Mouse (Mus musculus): ENCODE data around the gene Ccdc24. TPM values are rescaled to one million over a fixed set of nuclear protein-coding genes. Genes with fewer than 3 reads are reported as not detected.
A peak's percentile ranks its signal among the peaks of the same experiment; 100 is the strongest.

Gene Ccdc24
- polyA plus RNA-seq, 1 experiment: 0.81 TPM

DNA sequence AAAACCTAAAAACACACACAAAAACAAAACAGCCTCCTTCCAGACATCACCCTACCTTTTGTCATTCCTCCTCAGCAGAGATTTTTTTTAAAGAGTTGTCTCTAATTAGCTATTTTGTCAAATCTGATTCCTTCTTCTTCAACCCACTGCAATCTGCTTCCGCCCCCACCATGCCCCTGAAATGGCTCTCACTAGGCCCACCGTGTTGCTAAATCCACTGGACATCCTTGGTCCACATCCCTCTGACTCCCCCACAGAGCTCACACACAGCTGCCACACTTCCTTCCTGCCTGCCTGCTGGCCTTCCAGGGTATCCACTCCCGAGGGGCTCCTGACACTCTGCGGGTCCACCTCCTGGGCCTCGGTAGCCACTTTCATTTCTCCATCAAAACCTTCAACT lies 6.3 kb upstream of the Ccdc24 start:
- TF ChIP-seq POLR2A (IDR thresholded peaks at IDR 0.05; ENCODE audit: control insufficient read depth, extremely low read depth, insufficient read depth, low read length, poor library complexity): no peak
- TF ChIP-seq CTCF (IDR thresholded peaks at IDR 0.05; ENCODE audit: borderline replicate concordance, control insufficient read depth, extremely low read depth, insufficient read depth, low read length, poor library complexity): no peak
- H3K4me1 ChIP-seq (replicated peaks; ENCODE audit: control insufficient read depth, insufficient read depth, low read length): no peaks in the 10 kb centered on the region; the same call in 1 of the 2 replicates
- no peaks in the 10 kb centered on the region for H3K36me3 ChIP-seq (ENCODE audit: control insufficient read depth, insufficient read depth, low read length)
- DNase-seq: no peak
- H3K27me3 ChIP-seq (ENCODE audit: control insufficient read depth, insufficient read depth, low read length): no peaks in the 10 kb centered on the region; the same call in 1 of the 2 replicates
- 73% methylated on average over 5 of the region's 5 CpGs for WGBS
- no peak overlapping the region for H3K4me3 ChIP-seq (ENCODE audit: control insufficient read depth, insufficient read depth, low read length)
- no peak overlapping the region for H3K27ac ChIP-seq (ENCODE audit: control insufficient read depth, insufficient read depth, low read length)

DNA sequence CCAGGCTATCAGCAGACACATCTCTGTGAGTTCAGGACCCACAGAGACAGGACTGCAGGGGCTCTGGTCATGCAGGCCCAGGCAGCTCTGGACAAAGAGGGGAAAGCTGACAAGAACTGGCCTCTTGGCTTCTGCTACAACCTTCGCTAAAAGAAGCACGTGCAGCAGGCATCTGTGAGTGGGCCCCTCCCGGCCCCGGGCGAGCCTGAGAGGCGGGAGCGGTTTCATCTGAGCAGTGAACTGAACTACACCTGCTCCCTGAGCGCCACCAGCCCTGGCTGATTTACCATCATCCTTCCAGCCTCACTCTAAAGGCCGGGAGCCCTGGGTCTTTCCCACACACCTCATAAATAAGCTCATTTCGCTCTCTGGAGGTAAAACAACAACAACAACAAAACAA lies 5.9 kb upstream of the Ccdc24 start:
- H3K4me1 ChIP-seq (replicated peaks; ENCODE audit: control insufficient read depth, insufficient read depth, low read length): no peaks in the 10 kb centered on the region; the same call in 1 of the 2 replicates
- no peaks in the 10 kb centered on the region for H3K36me3 ChIP-seq (ENCODE audit: control insufficient read depth, insufficient read depth, low read length)
- no peak for TF ChIP-seq CTCF (IDR thresholded peaks at IDR 0.05; ENCODE audit: borderline replicate concordance, control insufficient read depth, extremely low read depth, insufficient read depth, low read length, poor library complexity)
- WGBS: 82% methylated on average over 10 of the region's 10 CpGs
- H3K27ac ChIP-seq (ENCODE audit: control insufficient read depth, insufficient read depth, low read length): no peak overlapping the region
- peak; percentile 65 for DNase-seq
- no peak overlapping the region for H3K4me3 ChIP-seq (ENCODE audit: control insufficient read depth, insufficient read depth, low read length)
- no peaks in the 10 kb centered on the region; the same call in 1 of the 2 replicates for H3K27me3 ChIP-seq (ENCODE audit: control insufficient read depth, insufficient read depth, low read length)

DNA sequence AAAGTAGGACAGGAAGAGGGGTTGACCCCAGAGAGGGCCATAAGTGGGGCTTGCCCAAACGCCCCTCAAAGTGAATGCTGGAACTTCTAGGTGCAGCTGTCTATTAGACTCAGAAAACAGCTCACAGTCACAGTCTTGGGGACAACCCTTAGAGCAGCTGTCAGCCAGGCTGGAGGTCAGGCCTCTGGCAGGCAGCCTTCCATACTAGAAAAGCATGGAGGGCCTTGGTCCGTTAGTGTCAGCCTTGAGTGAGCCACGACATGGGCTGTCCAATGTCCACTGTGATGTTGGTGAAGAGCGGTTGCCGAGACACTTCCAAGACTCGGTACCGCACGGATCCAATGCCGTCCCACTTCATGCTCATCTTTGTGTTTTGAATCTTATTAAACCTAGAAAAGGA lies 1.3 kb upstream of the Ccdc24 start:
- H3K36me3 ChIP-seq (ENCODE audit: control insufficient read depth, insufficient read depth, low read length): no peaks in the 10 kb centered on the region
- TF ChIP-seq POLR2A (IDR thresholded peaks at IDR 0.05; ENCODE audit: control insufficient read depth, extremely low read depth, insufficient read depth, low read length, poor library complexity) (no peak), CTCF (IDR thresholded peaks at IDR 0.05; ENCODE audit: borderline replicate concordance, control insufficient read depth, extremely low read depth, insufficient read depth, low read length, poor library complexity) (no peak)
- 94% methylated on average over 9 of the region's 9 CpGs for WGBS
- DNase-seq: no peak
- no peaks in the 10 kb centered on the region; the same call in 1 of the 2 replicates for H3K4me1 ChIP-seq (replicated peaks; ENCODE audit: control insufficient read depth, insufficient read depth, low read length)
- H3K27me3 ChIP-seq (ENCODE audit: control insufficient read depth, insufficient read depth, low read length): no peaks in the 10 kb centered on the region
- no peak overlapping the region for H3K27ac ChIP-seq (ENCODE audit: control insufficient read depth, insufficient read depth, low read length)
- H3K4me3 ChIP-seq (ENCODE audit: control insufficient read depth, insufficient read depth, low read length): no peak overlapping the region

DNA sequence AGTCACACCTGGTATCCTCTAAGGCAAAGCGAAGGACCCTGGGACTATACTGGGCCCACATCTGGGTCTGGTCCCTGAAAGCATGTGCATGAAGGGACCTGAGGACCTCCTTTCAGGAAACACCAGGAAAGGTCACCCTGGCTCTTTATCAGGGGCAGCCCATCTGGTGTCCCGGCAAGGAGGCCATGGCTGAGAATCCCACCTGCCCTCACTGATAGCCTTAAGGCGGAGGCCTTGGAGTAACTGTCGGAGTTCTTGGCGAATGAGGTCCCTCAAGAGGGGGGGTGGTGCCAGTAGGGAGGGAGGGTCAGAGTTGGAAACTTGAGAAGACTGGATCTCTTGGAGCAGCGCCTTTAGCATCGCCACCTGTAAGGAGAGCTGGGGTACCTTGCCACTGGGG lies 570 bp downstream of the Ccdc24 start:
- H3K27ac ChIP-seq (ENCODE audit: control insufficient read depth, insufficient read depth, low read length): no peak overlapping the region
- TF ChIP-seq CTCF (IDR thresholded peaks at IDR 0.05; ENCODE audit: borderline replicate concordance, control insufficient read depth, extremely low read depth, insufficient read depth, low read length, poor library complexity) (no peak), POLR2A (IDR thresholded peaks at IDR 0.05; ENCODE audit: control insufficient read depth, extremely low read depth, insufficient read depth, low read length, poor library complexity) (no peak)
- no peaks in the 10 kb centered on the region; the same call in 1 of the 2 replicates for H3K27me3 ChIP-seq (ENCODE audit: control insufficient read depth, insufficient read depth, low read length)
- H3K4me1 ChIP-seq (replicated peaks; ENCODE audit: control insufficient read depth, insufficient read depth, low read length): no peaks in the 10 kb centered on the region; the same call in 1 of the 2 replicates
- no peak overlapping the region for H3K4me3 ChIP-seq (ENCODE audit: control insufficient read depth, insufficient read depth, low read length)
- WGBS: 91% methylated on average over 7 of the region's 7 CpGs
- no peak for DNase-seq
- H3K36me3 ChIP-seq (ENCODE audit: control insufficient read depth, insufficient read depth, low read length): no peaks in the 10 kb centered on the region

- WGBS: 48% methylated on average over 1 of the region's 1 CpGs
Measured at GRCm38 (mm10) chr4:117870437-117870836, 1.9 kb downstream of the Ccdc24 start.

DNA sequence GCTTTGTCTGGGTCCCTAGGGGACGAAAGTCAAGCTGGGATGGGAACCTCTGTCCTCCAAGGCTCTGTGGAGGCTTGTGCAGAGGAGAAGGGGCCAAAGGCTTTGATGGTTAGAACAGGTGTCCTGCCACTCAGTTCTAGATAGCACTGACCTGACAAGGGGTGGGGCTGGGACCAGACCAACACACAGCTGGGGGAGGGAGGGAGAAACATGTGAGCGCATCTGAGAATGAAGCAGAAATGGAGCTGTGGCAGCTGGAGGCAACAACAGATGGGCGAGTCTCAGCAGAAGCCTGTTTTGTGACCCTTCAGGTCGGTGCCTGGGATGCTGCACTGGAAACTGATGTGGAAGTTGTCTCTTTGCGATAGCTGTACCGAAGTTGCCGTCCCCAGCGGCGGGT lies 3.0 kb downstream of the Ccdc24 start:
- no peaks in the 10 kb centered on the region; the same call in 1 of the 2 replicates for H3K27me3 ChIP-seq (ENCODE audit: control insufficient read depth, insufficient read depth, low read length)

More at GRCm38 (mm10) chr4:117870437-117870836, 1.9 kb downstream of the Ccdc24 start:
- Histone ChIP-seq H3K4me1 (replicated peaks; ENCODE audit: control insufficient read depth, insufficient read depth, low read length) (no peaks in the 10 kb centered on the region; the same call in 1 of the 2 replicates), H3K27ac (ENCODE audit: control insufficient read depth, insufficient read depth, low read length) (no peak overlapping the region), H3K27me3 (ENCODE audit: control insufficient read depth, insufficient read depth, low read length) (no peaks in the 10 kb centered on the region; the same call in 1 of the 2 replicates), H3K4me3 (ENCODE audit: control insufficient read depth, insufficient read depth, low read length) (no peak overlapping the region), H3K36me3 (ENCODE audit: control insufficient read depth, insufficient read depth, low read length) (no peaks in the 10 kb centered on the region)
- TF ChIP-seq CTCF (IDR thresholded peaks at IDR 0.05; ENCODE audit: borderline replicate concordance, control insufficient read depth, extremely low read depth, insufficient read depth, low read length, poor library complexity) (no peak), POLR2A (IDR thresholded peaks at IDR 0.05; ENCODE audit: control insufficient read depth, extremely low read depth, insufficient read depth, low read length, poor library complexity) (no peak)
- DNase-seq: no peak

DNA sequence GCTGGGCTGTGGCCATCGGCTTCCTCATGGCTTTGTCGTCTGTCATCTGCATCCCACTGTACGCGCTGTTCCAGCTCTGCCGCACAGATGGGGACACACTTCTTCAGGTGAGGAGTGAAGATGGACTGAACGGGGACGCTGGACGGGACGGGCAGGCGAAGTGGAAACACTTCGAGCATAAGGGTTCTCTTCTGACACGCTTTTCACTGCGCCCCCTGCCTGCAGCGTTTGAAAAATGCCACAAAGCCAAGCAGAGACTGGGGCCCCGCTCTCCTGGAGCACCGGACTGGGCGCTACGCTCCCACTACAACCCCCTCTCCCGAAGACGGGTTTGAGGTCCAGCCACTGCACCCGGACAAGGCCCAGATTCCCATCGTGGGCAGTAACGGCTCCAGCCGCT lies 4.5 kb downstream of the Ccdc24 start:
- Histone ChIP-seq H3K4me3 (ENCODE audit: control insufficient read depth, insufficient read depth, low read length) (no peak overlapping the region), H3K27ac (ENCODE audit: control insufficient read depth, insufficient read depth, low read length) (no peak overlapping the region), H3K36me3 (ENCODE audit: control insufficient read depth, insufficient read depth, low read length) (no peaks in the 10 kb centered on the region), H3K27me3 (ENCODE audit: control insufficient read depth, insufficient read depth, low read length) (no peaks in the 10 kb centered on the region; the same call in 1 of the 2 replicates), H3K4me1 (replicated peaks; ENCODE audit: control insufficient read depth, insufficient read depth, low read length) (no peaks in the 10 kb centered on the region; the same call in 1 of the 2 replicates)
- 19% methylated on average over 24 of the region's 24 CpGs for WGBS
- DNase-seq: peak; percentile 59
- TF ChIP-seq POLR2A (IDR thresholded peaks at IDR 0.05; ENCODE audit: control insufficient read depth, extremely low read depth, insufficient read depth, low read length, poor library complexity) (no peak), CTCF (IDR thresholded peaks at IDR 0.05; ENCODE audit: borderline replicate concordance, control insufficient read depth, extremely low read depth, insufficient read depth, low read length, poor library complexity) (peak; percentile 72; the same call in 1 of the 2 replicates)

More for the DNA sequence above, 3.0 kb downstream of the Ccdc24 start:
- Histone ChIP-seq H3K27ac (ENCODE audit: control insufficient read depth, insufficient read depth, low read length) (no peak overlapping the region), H3K4me1 (replicated peaks; ENCODE audit: control insufficient read depth, insufficient read depth, low read length) (no peaks in the 10 kb centered on the region; the same call in 1 of the 2 replicates), H3K36me3 (ENCODE audit: control insufficient read depth, insufficient read depth, low read length) (no peaks in the 10 kb centered on the region), H3K4me3 (ENCODE audit: control insufficient read depth, insufficient read depth, low read length) (no peak overlapping the region)
- DNase-seq: no peak
- TF ChIP-seq POLR2A (IDR thresholded peaks at IDR 0.05; ENCODE audit: control insufficient read depth, extremely low read depth, insufficient read depth, low read length, poor library complexity) (no peak), CTCF (IDR thresholded peaks at IDR 0.05; ENCODE audit: borderline replicate concordance, control insufficient read depth, extremely low read depth, insufficient read depth, low read length, poor library complexity) (no peak)
- 85% methylated on average over 9 of the region's 9 CpGs for WGBS

All from thymus, adult 2 months (tissue).